Mouse (Mus musculus) left cerebral cortex, postnatal 25 days (tissue): ENCODE measurements at regions not wholly inside any gene's neighbourhood (a gene's known extent, or its start where the extent isn't known, plus 50 kb on each side); places are given as distances from the start of the nearest gene placed in this dataset.
A peak's percentile ranks its signal among the peaks of the same experiment; 100 is the strongest.

Source experiments
- DNase-seq, 2 experiments: peaks; one replicate each; pipeline ENCODE4 v3.0.0; 2022; ENCODE audit warnings: low spot score in 2 of 2, mixed read lengths in 1 of 2
- intact Hi-C: fragments of 180-260 bp; cut with DNase I; formaldehyde crosslinking; loops from one replicate; pipeline ENCODE4 v1.15.1; 2025

DNA sequence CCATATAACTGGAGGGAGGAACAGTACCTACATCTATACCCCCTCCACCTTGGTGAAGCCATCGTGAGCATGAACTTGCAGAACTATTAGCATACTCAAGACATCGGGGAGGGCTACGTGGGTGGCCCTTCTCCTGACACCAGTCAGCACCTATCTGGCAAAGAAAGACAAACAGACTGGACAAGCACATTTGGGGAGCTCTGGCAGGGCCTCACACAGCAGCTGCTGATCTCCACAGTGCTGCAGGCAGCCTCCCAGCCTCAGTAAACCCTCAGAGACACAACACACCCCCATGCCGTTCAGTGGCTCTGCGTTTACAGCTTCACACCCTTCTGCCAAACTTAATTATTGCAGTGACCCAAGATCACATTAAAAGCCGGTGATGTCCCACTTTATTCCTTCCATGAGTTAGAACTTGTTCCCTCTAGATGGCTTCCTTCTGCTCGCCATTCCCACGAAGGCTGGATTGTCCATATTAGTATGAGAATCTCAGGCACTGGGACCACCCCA lies 161.7 kb downstream of the Fam43a start:
- intact Hi-C loops = no loop called here
- no peak for DNase-seq

DNA sequence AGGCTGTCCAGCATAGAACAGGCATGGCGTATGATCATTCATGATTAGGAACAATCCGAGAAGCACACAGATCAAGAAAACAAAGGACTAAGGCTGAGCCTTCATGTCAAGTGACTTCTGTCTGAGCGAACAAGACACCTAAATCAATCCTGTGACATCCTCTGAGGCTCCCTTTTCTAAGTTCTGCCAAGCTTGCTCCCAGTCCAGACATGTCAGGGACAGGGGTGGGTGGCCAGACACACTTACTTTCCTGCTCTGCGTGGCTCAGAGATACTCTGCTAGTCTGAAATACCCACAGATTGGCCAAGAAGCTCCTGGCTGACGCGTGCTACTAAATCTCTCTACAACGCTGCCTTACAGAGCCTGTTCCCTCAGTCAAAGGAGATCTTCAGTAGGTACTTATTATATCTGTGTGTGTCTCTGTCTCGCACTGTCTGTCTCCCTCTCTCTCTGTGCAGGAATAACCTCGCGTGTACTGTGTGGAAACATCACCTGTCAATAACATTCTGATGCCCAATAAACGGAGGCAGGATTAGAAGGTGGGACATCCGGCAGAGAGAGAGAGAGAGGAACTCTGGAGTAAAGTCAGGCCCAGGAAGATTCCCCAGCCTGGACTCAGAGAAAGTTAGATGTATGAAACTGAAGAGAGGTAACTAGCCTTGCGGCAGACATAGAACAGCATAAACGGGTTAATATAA lies 163.5 kb downstream of the Fam43a start:
- intact Hi-C loops = no loop called here
- no peak for DNase-seq

DNA sequence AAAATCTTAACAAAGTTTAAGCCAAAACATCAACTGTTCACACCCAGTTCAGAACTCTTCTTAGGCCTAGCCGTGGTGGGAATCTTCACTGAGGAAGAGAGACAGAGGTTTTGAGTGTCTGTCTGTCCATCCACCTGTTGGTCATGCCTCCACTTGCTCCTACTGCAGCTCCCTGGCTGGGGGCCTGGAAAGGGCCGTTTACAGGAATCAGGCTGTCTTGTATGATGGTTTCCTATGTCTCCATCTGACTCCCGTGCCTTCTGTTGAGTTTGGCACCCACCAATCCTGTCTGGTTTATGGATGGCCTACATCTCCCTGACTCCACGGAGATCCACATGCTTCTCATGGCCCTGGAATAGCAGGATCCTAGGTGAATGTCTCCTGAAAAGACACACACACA lies 166.1 kb downstream of the Fam43a start:
- no peak for DNase-seq
- intact Hi-C loops = no loop called here

DNA sequence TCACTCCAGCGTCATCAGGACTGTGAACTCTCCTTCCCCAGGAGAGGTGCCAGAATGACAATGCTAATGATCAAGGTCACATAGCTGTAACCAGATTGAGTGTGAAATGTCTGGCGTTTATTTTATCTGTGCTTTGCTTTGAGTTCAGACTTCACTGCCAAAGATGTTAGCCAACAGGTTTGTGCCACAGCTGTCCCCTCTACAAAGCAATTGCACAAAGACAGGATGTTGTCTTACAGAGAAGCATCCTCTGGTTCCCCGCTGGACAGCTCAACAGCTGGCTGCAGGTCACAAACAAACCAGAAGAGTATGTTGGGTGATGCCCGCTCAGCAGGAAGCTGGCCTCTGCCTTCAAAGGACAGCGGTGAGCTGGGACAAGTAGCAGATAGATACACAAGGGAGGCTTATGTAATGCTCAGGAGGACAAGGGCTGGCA lies 169.5 kb downstream of the Fam43a start:
- peak in 1 of 2 experiments; percentile 14 for DNase-seq
- intact Hi-C loops = no loop called here

DNA sequence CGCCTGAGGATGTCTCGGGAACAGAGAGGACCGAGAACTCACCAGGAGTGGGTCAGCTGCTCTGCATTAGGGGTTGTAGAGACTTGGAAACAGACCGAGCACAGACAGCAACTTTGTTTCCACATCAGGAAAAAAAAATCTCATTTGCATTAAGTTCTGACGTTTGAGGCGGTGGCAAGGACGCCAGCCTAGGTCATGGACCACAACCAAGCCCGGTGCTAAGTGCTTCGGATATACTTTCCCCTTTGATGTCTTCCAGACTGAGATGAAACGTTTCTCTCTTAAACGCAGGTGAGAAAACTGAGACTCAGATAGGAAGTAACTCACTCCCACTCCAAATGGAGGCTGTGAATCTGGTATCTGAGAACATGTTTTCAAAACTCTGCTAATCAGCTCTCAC lies 169.9 kb downstream of the Fam43a start:
- DNase-seq = no peak
- intact Hi-C loops = no loop called here

DNA sequence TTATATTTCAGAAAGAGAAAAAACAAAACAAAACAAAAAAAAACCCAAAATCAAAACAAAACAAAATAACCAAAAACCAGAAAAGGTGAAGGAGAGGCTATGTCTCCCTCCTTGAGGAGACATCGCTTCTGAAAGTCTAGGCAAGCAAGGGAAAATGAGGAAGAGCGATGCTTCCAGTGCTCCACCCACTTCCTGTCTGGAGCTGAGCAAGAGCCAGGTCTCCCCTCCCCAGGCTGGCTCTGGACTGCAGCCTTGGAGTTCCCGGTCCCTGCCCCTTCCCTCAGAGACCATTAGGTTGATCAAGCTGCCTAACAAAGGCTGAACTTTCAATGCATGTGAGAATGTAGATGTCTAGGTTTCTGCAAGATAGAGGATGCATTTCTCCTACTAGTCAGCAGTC lies 173.3 kb downstream of the Fam43a start:
- intact Hi-C loops = no loop called here
- no peak for DNase-seq

DNA sequence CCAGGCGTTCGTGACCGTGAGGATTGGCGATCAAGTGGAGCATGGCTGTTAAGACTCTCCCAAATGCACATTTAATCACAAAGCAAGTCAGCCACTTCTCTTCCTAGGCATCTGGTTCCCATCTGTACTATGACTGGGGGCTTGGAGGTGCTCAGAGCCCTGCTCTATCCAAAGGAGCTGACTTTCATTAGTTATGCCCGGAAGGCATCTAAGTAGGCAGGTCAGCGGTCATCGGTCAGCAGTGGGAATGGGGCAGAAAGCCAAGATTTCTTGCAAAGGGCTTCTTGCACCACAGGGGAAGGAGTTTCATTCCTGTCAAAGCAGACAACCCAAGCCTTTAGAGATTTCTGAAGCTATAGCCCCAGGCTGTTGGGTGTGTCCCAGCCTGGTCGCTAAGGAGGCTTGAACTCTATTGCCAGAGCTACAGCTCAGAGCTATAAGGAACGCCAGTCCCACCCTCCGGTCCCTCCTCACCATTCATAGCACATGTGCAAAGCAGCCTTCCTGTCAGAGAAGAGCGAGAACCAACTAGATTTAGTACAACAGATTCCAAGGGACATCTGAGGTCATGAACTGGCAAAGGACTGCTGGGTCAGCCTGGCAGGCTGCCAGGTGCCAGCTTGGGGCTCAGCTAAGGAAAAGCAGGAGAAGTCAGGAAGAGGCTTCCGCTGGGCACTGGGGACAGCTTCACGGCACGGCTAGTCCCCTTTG lies 175.6 kb downstream of the Fam43a start:
- intact Hi-C loops = no loop called here
- DNase-seq = no peak

DNA sequence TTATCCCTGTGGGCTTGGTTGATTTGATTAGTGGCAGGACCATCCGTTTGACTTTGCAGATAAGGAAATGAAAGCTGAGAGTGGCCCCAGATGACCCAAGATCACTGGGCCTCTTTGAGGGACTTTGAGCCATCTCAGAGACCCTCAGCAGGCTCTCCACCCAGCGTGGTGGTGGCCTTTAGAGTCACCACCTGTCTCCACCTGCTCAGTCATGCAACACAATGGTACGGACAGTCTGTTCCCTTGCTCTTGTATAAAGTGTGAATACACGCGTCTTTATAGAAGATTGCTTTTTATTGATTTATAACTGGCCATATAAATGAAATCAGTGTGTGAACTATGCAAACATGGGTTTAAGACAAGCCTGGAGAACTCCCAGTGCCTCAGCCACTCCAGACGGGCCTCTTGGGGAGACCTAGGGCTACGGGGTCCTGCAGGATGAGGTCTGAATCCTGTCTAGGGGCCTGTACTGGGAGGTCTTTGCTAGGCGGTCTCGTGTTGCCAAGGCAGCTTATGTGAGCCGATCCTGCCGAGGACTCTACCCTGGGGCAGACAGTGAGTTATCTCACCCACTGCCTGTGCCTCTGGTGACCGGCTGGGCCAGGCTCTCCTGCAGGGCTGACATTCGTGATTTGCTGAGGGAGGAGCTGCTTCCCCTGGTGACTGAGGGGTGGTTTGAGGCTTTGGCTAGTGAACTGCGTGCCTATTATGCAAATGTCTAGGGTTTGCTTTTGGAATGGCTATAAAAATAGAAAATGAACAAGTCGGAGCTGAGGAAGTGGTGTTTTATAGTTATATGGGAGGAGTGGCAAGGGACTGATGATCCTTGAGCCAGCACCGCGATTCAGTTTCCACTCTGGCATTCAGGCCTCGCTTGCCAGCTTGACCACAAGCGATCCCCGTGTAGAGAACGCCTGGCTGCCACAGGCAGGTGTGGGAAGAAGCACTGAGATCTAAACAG lies 176.5 kb downstream of the Fam43a start:
- intact Hi-C loops = no loop called here
- no peak for DNase-seq

DNA sequence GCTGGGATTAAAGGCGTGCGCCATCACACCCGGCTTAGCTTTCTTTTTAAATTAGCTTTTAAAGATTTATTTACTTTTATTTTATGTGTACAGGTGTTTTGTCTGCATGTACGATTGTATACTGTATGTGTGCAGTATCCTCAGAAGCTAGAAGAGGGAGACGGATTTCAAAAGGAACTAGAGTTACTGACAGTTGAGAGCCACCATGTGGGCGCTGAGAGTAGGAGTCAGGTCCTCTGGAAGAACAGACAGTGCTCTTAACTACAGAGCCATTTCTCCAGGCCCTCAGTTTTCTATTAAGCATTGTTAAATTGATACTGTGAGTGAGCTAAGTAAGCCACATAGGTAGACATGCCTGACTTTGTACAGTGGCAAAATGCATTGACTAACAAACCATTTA lies 177.9 kb downstream of the Fam43a start:
- DNase-seq = no peak

DNA sequence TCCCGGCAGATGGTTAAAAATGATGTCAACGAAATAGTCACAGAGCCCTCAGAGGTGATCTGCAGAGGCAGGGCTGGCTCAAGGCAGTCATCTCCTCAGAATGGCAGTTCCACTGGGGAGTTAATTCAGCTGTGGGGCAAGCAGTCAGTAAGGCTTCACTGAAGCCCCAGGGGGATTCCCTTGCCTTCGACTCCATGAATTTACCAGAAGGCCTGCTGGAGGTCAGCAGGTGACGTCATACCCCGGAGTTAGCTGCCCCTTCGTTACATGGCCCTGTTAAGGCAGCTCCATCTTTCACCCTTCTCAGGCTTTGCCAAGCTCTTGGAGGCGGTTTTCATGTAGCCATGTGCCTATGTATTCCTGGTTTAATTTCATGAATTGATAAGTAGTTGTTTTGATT lies 178.6 kb downstream of the Fam43a start:
- intact Hi-C loops = no loop called here
- no peak for DNase-seq

More for the DNA sequence above, 177.9 kb downstream of the Fam43a start:
- intact Hi-C loops = no loop called here

DNA sequence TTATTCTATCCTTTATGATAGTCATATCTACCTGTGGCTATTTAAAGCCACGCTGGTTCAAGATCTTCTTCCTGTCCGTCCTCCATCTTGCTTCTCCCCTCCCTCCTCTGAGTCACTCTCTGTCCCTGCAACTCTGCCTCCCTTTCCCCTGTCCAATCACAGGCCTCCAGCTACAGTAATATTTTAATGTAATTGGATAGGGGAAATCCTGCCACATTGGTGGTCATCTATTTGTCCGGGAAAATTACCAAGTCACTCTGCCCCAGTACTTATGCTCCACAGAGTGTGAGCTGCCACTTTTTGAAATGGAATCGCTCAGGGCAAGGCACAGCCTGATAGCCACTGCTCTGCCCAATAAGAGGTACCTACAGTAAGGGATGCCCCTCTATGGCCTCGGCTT lies 179.4 kb downstream of the Fam43a start:
- intact Hi-C loops = no loop called here
- no peak for DNase-seq

DNA sequence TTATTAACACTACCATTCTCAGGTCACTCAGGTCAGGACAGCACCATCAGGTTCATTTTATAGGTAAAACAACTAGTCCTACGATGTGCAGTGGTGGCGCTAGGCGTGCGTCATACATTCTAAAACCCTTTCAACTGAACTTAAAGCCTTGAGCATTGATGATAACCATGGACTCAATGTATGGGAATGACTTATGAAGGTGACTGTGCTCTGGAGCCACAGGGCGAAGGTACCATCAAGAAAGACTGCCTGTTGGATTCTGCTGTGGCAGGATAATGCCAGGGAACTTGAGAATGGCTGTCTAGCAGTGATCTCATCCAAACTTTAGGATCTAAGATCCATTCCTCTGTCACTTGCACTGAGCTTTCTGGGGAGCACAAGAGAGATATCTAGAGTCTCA lies 184.7 kb downstream of the Fam43a start:
- DNase-seq = no peak
- intact Hi-C loops = no loop called here

DNA sequence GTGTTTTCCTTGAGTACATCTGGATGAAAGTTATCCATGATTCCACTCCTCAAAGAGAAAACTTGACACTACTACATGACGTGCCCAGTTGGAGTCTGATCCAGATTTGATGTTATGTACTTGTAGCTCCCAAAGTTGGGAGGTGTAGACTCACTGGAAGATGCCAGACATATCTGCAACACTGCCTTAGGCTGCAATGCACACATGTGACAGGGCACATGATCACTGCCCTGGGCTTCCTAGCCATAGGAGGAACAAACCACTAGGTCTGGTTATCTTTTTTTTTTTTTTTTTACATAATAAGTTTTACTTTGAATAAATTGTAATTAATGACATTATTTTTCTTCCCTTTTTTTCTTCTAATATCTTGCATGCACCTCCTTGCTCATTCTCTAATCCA lies 185.4 kb downstream of the Fam43a start:
- intact Hi-C loops = no loop called here
- no peak for DNase-seq

DNA sequence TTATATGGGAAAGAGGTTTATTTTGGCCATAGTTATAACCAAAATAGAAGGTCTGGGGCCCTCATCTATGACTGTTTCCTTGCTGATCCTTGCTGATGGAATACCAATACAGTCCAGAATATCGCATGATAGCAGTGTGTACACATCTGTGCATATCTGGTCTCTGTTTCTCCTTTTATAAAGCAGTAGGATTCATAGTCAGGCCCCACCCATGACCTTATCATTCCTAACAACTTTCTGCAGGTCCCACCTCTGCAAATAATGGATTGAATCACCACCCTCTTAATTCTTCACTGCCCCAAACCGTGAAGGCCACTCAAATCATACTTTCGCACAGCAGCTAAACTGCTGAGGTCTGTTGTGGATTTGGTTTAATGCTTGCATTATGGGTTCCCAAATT lies 186.5 kb downstream of the Fam43a start:
- intact Hi-C loops = no loop called here
- no peak for DNase-seq

DNA sequence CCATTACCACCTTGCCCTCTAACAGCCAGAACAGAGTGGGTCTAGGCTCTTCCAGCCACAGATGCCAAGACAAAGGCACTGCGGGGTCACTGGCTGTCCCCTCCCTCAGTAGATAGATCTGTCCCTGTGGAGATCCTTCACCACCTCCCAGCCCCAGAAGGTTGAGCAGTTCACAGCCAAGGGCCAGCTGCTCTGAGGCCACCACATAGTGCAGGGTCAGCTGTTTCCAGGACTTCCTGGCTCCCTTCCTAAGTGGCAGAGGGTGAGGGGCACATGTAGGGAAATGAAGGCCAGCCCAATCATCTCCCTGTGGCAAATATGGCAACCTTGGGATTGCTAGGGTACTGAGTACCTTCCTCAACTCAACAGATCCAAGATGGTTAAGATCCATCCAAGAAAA lies 187.8 kb downstream of the Fam43a start:
- intact Hi-C loops = no loop called here
- DNase-seq = no peak

DNA sequence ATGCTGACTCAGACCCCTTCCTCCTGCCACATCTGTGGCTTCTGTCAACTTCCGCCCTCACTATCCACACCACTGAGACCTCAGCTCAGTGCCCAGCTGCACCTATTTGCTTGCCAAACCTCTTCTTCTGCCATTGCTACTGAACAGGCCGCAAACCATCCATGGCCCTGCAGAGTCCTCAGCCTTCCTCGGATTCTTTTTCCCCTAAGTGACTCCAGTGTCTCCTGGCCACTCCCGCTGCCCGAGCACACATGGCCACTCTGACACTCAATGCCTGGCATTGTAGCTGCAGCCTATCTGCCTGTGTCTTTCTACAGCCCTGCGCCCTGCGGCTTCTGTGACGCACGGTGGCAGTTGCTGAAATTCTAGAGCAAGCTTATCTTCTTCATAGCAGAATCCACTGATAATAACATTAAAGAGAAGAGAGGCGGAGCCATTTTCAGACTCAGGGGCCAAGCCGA lies 188.8 kb downstream of the Fam43a start:
- intact Hi-C loops = no loop called here
- no peak for DNase-seq

DNA sequence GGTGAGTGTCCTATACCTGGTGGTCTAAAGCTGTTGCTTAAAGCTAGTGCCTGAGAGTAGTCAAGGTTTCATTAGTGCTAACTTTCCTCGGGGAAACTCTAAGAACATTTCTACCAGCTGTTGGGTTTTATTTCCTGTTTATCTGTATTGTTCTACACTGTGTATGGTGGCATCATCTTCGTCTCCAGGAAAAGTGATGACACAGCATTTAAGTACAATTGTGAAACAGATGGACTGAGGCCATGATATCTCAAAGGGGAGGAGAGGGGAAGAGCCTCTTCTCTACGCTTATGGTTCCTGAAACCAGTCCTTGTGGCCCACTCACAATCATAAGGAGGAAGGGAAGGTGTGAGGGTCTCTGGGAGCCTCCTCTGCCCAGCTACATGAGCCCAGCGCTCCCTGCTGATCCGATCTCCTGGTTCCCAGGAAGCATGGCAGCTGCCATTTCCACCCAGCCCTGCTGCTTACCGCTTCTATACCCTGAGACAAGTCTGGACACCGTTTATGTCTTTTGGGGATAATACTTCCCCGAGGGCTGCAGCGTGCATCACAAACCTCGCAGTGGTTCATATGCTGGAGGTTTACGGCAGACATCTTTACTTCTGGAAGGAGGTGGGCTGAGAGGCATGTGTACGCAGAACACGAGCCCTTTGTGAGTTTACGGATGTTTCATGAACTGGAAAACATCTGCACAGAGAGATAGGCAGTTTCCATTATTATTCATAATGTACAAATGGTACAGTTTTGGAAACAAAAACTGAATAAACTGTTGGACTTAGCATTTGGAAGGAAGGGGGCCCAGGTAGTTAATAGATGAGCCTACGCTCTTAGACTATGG lies 189.6 kb downstream of the Fam43a start:
- intact Hi-C loops = no loop called here
- no peak for DNase-seq

DNA sequence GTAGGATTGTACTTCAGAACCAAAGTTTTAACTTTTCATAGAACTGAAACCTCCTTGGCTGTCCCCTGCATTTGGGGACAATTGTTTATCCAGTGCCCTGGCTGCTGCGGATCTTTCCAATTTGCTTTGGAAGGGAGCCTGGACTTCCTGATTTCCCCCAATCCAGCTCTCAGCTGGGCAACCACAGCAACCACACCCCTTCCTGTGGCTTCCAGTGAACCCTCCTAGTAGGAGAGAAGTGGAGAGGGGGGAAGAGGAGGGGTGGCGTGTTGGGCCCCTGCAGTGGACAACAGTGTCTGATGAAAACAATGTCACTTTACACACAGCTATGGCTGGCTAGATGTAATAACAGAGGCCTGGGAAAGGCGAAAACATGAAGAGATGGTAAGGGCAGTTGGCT lies 190.5 kb downstream of the Fam43a start:
- intact Hi-C loops = no loop called here

DNA sequence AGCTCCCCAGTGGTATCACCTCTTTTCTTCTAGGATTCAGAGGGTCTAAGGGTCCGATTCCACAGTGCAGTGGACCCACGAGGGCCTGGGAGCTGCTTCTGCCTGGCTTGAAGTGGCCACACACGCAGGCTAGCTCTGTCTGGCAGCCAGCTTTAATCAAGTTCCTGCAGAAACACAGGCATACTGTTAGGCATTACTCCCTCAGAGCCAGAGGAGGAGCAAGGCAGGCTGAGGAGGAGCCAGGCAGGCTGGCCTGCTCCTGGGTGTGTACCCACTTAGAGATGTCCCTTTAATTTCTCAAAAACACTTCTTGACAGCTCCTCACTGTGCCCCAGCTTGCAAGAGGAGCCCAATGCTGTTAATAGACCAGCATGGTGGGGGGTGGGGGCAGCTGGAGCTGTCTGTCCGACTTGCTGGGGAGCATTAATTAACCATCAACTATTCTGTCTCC lies 191.1 kb downstream of the Fam43a start:
- intact Hi-C loops = no loop called here
- no peak for DNase-seq

More for the DNA sequence above, 190.5 kb downstream of the Fam43a start:
- peak in 1 of 2 experiments; percentile 17 for DNase-seq
